Mouse (Mus musculus) frontal cortex, postnatal 25 days (tissue): ENCODE results near the gene Cacng6.
A peak's percentile ranks its signal among the peaks of the same experiment; 100 is the strongest.
"Not testable (repeated sequence)": the region's sequence is repeated elsewhere in the genome, so short reads cannot be mapped to it uniquely, and the experiment has no call there.

Source experiments
- DNase-seq, 2 experiments: peaks; one replicate each; pipeline ENCODE4 v3.0.0; 2022; ENCODE audit warnings: low spot score in 2 of 2

Gene Cacng6

GRCm38 (mm10) chr7:3423895-3424294, at the start of gene Cacng6:
Gene Cacng6 (plus strand): TSS chr7:3424195.
- no peak for DNase-seq

GRCm38 (mm10) chr7:3376831-3377230, 47.2 kb upstream of the Cacng6 start:
- no peak for DNase-seq

- no peak for DNase-seq
These were observed 41.9 kb upstream of the Cacng6 start for GRCm38 (mm10) chr7:3382123-3382522.

- no peak for DNase-seq
These were observed 39.1 kb upstream of the Cacng6 start for GRCm38 (mm10) chr7:3384807-3385319.

- no peak for DNase-seq
These were observed 37.8 kb upstream of the Cacng6 start for GRCm38 (mm10) chr7:3386036-3386730.

GRCm38 (mm10) chr7:3387761-3388160, 36.2 kb upstream of the Cacng6 start:
- no peak for DNase-seq

GRCm38 (mm10) chr7:3388885-3389284, 35.1 kb upstream of the Cacng6 start:
- DNase-seq, result no peak

GRCm38 (mm10) chr7:3389444-3390412, 34.3 kb upstream of the Cacng6 start:
- DNase-seq, result peak; percentile 64 to 75

- no peak for DNase-seq
These were observed 33.4 kb upstream of the Cacng6 start, which contains the start of gene Cacng8 for GRCm38 (mm10) chr7:3390413-3391080. Gene Cacng8 (plus strand): TSS chr7:3390683.

- DNase-seq, result no peak
These were observed 32.9 kb upstream of the Cacng6 start for GRCm38 (mm10) chr7:3391081-3391451.

- no peak for DNase-seq
These were observed 32.2 kb upstream of the Cacng6 start for GRCm38 (mm10) chr7:3391809-3392208.

- DNase-seq, result no peak
These were observed 26.6 kb upstream of the Cacng6 start for GRCm38 (mm10) chr7:3397355-3397754.

- DNase-seq, result no peak
These were observed 26.2 kb upstream of the Cacng6 start for GRCm38 (mm10) chr7:3397797-3398196.

- DNase-seq, result not testable (repeated sequence)
These were observed 25.6 kb upstream of the Cacng6 start for GRCm38 (mm10) chr7:3398363-3398762.

GRCm38 (mm10) chr7:3399937-3400336, 24.1 kb upstream of the Cacng6 start:
- DNase-seq, result no peak

GRCm38 (mm10) chr7:3409729-3410520, 14.1 kb upstream of the Cacng6 start:
- DNase-seq, result no peak

- DNase-seq, result no peak
These were observed 12.6 kb upstream of the Cacng6 start for GRCm38 (mm10) chr7:3411160-3411941.

- peak; percentile 50 to 55 for DNase-seq
These were observed 12.0 kb upstream of the Cacng6 start for GRCm38 (mm10) chr7:3412036-3412435.

- no peak for DNase-seq
These were observed 9.1 kb upstream of the Cacng6 start for GRCm38 (mm10) chr7:3414888-3415287.

- DNase-seq, result no peak
These were observed 8.6 kb upstream of the Cacng6 start for GRCm38 (mm10) chr7:3415378-3415777.
